Mouse (Mus musculus): Measurements from ENCODE around the gene Rab27a. TPM values are rescaled to one million over a fixed set of nuclear protein-coding genes. Genes with fewer than 3 reads are reported as not detected.
A peak's percentile ranks its signal among the peaks of the same experiment; 100 is the strongest.

The Rab27a gene
- total and polyA plus RNA-seq, 3 experiments, result 8.8 to 11.2 TPM; not detected in 1

- no peaks in the 10 kb centered on the region; a peak in 1 of 4 replicates for H3K4me1 ChIP-seq (ENCODE audit: control insufficient read depth in 1 of 2, insufficient read depth in 2 of 2, low read length in 2 of 2)
- no peaks in the 10 kb centered on the region; a peak in 1 of 4 replicates for H3K36me3 ChIP-seq (ENCODE audit: control insufficient read depth in 1 of 2, insufficient read depth in 2 of 2, low read length in 2 of 2)
These were observed 36.3 kb upstream of the Rab27a start for GRCm38 (mm10) chr9:73008384-73008783.

GRCm38 (mm10) chr9:73012629-73013028 is 32.0 kb upstream of the Rab27a start:
- Histone ChIP-seq H3K4me1 (ENCODE audit: control insufficient read depth in 1 of 2, insufficient read depth in 2 of 2, low read length in 2 of 2) (no peaks in the 10 kb centered on the region; a peak in 1 of 4 replicates), H3K27ac (ENCODE audit: control insufficient read depth, low read depth, low read length) (no peak overlapping the region), H3K36me3 (ENCODE audit: control insufficient read depth in 1 of 2, insufficient read depth in 2 of 2, low read length in 2 of 2) (no peaks in the 10 kb centered on the region; a peak in 2 of 4 replicates), H3K27me3 (ENCODE audit: control insufficient read depth in 1 of 2, insufficient read depth in 2 of 2, low read length in 2 of 2) (no peaks in the 10 kb centered on the region), H3K79me2 (ENCODE audit: control insufficient read depth, insufficient read depth, low read length, poor library complexity) (no peaks in the 10 kb centered on the region), H3K9me3 (replicated peaks; ENCODE audit: insufficient read depth, low read length) (no peaks in the 10 kb centered on the region), H3K9ac (ENCODE audit: control insufficient read depth, low read depth, low read length, poor library complexity, severe bottlenecking) (no peak overlapping the region), H3K4me3 (ENCODE audit: control insufficient read depth in 1 of 2, insufficient read depth in 1 of 2, low read depth in 2 of 2, low read length in 2 of 2) (no peak overlapping the region)
- TF ChIP-seq MAX (IDR thresholded peaks at IDR 0.05; ENCODE audit: low read length) (no peak), SMC3 (IDR thresholded peaks at IDR 0.05; ENCODE audit: low read depth, low read length) (peak; percentile 35), CTCF (IDR thresholded peaks at IDR 0.05 in 2 of 3, conservative IDR thresholded peaks at IDR 0.05 in 1 of 3; ENCODE audit: control insufficient read depth in 1 of 3, insufficient read depth in 1 of 3, low read depth in 2 of 3, low read length in 3 of 3, poor library complexity in 1 of 3, severe bottlenecking in 1 of 3) (peak in 1 of 3 experiments; percentile 27; a peak in 2 of 6 replicates)
- DNase-seq (ENCODE audit: low read depth, low spot score), result peak; percentile 9

More at GRCm38 (mm10) chr9:73008384-73008783, 36.3 kb upstream of the Rab27a start:
- peak; percentile 17 for DNase-seq (ENCODE audit: low read depth, low spot score)
- no peak for TF ChIP-seq TBP (IDR thresholded peaks at IDR 0.05; ENCODE audit: low read depth, low read length)
- no peak for TF ChIP-seq USF2 (IDR thresholded peaks at IDR 0.05; ENCODE audit: borderline replicate concordance in 1 of 2, insufficient read depth in 1 of 2, low read depth in 1 of 2, low read length in 2 of 2)
- no peak for TF ChIP-seq MXI1 (IDR thresholded peaks at IDR 0.05; ENCODE audit: low read depth, low read length)
- no peak for TF ChIP-seq RCOR1 (IDR thresholded peaks at IDR 0.05; ENCODE audit: low read depth, low read length)
- TF ChIP-seq MYB (IDR thresholded peaks at IDR 0.05; ENCODE audit: low read depth, low read length), result no peak
- TF ChIP-seq MYC (IDR thresholded peaks at IDR 0.05; ENCODE audit: low read depth, low read length), result no peak
- TF ChIP-seq CHD1 (IDR thresholded peaks at IDR 0.05; ENCODE audit: low read depth, low read length), result no peak
- TF ChIP-seq NRF1 (IDR thresholded peaks at IDR 0.05; ENCODE audit: insufficient read depth, low read depth, low read length, poor library complexity, severe bottlenecking), result no peak
- no peak for TF ChIP-seq ZNF384 (IDR thresholded peaks at IDR 0.05; ENCODE audit: low read depth, low read length)
- Histone ChIP-seq H3K27me3 (ENCODE audit: control insufficient read depth in 1 of 2, insufficient read depth in 2 of 2, low read length in 2 of 2) (no peaks in the 10 kb centered on the region), H3K9ac (ENCODE audit: control insufficient read depth, low read depth, low read length, poor library complexity, severe bottlenecking) (no peak overlapping the region), H3K27ac (ENCODE audit: control insufficient read depth, low read depth, low read length) (no peak overlapping the region), H3K4me3 (ENCODE audit: control insufficient read depth in 1 of 2, insufficient read depth in 1 of 2, low read depth in 2 of 2, low read length in 2 of 2) (no peak overlapping the region), H3K9me3 (replicated peaks; ENCODE audit: insufficient read depth, low read length) (no peaks in the 10 kb centered on the region), H3K79me2 (ENCODE audit: control insufficient read depth, insufficient read depth, low read length, poor library complexity) (no peaks in the 10 kb centered on the region)

- no peak for DNase-seq (ENCODE audit: low read depth, low spot score)
- TF ChIP-seq ZNF384 (IDR thresholded peaks at IDR 0.05; ENCODE audit: low read depth, low read length) (no peak), MYC (IDR thresholded peaks at IDR 0.05; ENCODE audit: low read depth, low read length) (no peak), MXI1 (IDR thresholded peaks at IDR 0.05; ENCODE audit: low read depth, low read length) (no peak), TAL1 (IDR thresholded peaks at IDR 0.05; ENCODE audit: low read length) (no peak), SIN3A (IDR thresholded peaks at IDR 0.05; ENCODE audit: low read length) (no peak), UBTF (IDR thresholded peaks at IDR 0.05; ENCODE audit: borderline replicate concordance, insufficient read depth, low read depth, low read length) (no peak), TCF12 (IDR thresholded peaks at IDR 0.05; ENCODE audit: low read depth, low read length) (no peak), POLR2AphosphoS5 (IDR thresholded peaks at IDR 0.05; ENCODE audit: borderline replicate concordance, low read depth, low read length) (no peak), RCOR1 (IDR thresholded peaks at IDR 0.05; ENCODE audit: low read depth, low read length) (no peak)
- Histone ChIP-seq H3K9me3 (replicated peaks; ENCODE audit: insufficient read depth, low read length) (no peaks in the 10 kb centered on the region), H3K79me2 (ENCODE audit: control insufficient read depth, insufficient read depth, low read length, poor library complexity) (no peaks in the 10 kb centered on the region), H3K27me3 (ENCODE audit: control insufficient read depth in 1 of 2, insufficient read depth in 2 of 2, low read length in 2 of 2) (no peaks in the 10 kb centered on the region), H3K27ac (ENCODE audit: control insufficient read depth, low read depth, low read length) (no peak overlapping the region), H3K4me3 (ENCODE audit: control insufficient read depth in 1 of 2, insufficient read depth in 1 of 2, low read depth in 2 of 2, low read length in 2 of 2) (no peak overlapping the region), H3K36me3 (ENCODE audit: control insufficient read depth in 1 of 2, insufficient read depth in 2 of 2, low read length in 2 of 2) (no peaks in the 10 kb centered on the region; a peak in 1 of 4 replicates), H3K9ac (ENCODE audit: control insufficient read depth, low read depth, low read length, poor library complexity, severe bottlenecking) (no peak overlapping the region), H3K4me1 (ENCODE audit: control insufficient read depth in 1 of 2, insufficient read depth in 2 of 2, low read length in 2 of 2) (no peaks in the 10 kb centered on the region)
These were observed 29.9 kb upstream of the Rab27a start for GRCm38 (mm10) chr9:73014724-73015123.
